Mouse (Mus musculus) kidney, postnatal 36 days (tissue): Measurements from ENCODE around the gene Rbm8a.

Experiments
- DNase-seq, 2 experiments: peaks; one replicate each; pipeline ENCODE4 v3.0.0; 2021 to 2022; ENCODE audit warnings: mixed read lengths in 2 of 2

Gene Rbm8a

DNA sequence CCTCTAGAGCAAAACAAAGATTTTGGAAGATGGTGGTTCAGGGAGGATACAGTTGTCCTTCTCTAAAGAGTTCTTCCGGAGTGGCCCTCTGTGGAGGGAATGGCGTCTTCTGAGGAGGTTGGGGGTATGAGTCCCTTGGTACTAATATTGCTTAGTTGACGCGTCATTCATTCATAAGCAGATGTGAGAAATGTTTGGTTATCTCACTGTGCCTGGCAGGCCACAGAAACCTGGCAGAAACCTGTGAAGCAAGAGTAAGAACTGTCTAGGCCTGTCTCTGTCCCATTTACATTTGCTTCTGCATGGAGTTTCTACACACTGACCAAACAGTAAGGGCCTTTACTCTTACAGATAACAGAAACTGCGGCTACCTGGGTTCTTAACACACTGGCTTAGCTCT is 41.8 kb downstream of the Rbm8a start:
- no peak for DNase-seq

- DNase-seq, result no peak
Observed at GRCm38 (mm10) chr3:96673514-96673913, 43.8 kb downstream of the Rbm8a start.

DNA sequence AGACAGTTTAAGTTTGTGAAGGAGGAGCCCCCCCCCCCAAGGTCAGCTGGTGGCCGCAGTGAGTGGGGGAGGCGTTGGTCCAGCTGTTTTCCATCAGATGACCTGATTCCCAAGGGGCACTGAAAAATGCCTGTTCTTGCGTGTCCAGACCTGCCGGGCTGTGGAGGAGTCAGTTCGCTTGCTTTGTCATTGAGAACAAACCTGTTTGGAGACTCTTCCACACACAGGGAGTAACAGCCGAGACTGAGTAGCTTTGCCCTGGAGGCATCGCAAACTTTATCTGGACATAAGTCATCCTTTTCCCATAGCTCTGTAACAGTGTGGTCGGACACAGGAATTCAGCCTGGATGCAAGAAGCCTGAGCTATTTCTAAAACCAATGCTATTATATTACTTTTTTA is 44.7 kb downstream of the Rbm8a start:
- DNase-seq, result no peak

DNA sequence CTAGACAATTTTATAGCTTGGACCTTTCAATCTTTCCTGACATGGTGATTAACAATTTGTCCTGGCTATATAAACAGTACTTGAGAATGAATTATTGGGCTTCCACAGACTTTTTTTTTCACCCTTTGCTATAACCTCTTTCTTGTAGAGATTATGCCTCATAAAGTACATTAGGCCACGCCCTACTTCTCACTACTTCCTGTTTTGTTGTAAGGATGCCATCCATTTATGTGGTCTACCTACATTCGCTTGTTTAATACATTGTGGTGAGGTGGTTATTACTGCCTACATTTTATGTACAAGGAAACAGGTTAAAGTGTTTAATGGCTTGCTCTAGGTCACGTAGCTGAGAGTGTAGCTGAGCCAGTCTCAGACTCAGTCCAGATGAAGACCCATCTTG is 45.4 kb downstream of the Rbm8a start:
- DNase-seq, result no peak

DNA sequence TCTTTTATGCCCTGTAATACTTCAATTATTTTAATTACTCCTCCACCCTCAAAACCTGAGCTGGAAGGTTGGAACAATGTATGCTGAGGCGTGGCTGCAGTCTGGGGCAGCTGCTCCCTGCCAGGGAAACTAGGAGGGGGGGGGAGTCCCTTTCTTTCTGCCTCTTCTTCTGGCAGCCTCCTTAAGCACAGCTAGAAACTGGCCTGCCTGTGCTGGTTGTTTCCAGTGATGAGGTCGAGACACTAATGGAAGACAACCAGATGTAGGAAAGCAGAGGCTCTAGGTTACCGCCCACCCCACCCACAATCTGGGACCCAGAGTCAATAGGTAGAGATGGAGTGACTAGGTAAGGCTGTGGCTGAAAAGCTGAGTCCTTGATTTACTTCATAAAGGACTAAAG is 46.0 kb downstream of the Rbm8a start:
- DNase-seq, result no peak

DNA sequence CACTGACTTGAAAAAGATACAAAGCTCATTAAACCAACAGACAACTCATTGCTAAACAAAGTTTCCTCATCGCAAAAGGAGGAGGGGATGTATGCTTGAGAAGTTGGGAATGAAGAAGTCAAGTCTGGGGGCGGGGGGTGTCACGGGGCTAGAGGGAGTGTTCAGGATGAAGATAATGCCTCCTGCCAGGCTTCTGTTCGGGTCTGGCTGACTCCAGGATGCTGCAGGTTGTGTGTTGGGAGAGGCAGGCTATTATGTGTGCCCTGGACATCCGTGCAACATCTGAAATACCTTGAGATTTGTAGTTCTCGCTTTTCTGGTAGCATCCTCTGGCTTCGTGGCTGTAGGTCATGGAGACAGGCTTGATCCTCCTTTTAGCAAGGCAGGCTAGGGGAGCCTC is 48.7 kb downstream of the Rbm8a start:
- no peak for DNase-seq

DNA sequence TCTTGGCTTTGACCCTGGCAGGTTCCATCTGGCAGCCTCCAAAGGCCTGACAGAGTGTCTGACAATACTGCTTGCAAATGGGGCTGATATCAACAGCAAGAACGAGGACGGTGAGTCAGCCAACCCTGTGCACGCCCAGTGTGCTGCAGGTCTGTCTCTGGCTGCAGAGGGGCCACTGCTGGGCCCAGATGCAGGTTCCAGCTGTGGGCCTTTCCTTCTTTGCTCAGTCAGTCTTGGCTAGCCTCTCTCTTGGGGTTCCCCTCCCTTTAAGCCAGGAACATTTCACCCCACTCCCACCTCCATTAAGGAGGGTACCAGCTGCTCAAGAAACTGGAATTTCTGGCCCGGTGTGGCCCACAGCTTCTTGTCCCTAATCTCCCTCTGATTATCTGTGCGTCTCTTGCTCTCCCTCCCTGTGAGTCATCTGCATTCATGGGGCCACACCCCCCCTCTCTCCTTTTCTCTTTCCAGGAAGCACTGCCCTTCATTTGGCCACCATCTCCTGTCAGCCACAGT is 49.5 kb downstream of the Rbm8a start:
- DNase-seq, result no peak

DNA sequence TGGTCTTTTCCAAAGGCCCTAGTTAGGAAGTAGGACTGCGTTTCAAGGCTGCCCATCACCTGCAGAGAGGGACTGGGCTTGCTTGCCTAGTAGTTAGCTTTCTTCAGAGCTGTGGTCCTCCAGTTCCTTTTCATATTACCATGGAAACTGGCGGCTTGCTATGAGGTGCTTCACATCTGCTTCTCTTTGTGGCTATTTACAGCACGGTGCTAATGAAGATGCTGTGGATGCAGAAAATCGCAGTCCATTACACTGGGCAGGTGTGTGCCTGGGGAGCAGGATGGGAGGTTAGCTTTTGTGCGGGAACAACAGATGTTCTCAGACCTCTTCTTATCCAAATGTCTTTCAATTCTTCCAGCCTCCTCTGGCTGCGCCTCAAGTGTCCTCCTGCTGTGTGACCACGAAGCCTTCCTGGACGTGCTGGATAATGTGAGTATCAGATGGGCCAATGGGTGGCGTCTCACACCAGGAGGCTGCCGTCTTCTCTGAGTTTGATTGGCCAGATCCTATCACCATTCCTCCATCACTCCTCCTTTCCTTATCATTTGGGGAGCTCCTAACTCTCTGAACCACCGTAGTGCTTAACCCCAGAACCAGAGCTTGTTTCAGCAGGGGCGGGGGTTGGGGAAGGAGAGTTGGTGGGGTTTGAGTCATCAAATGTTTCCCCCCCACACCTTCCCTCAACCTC is 50.7 kb downstream of the Rbm8a start:
- no peak for DNase-seq
